Comparison of ENCODE assay signal across 20 mouse cellular contexts in genomic region chr13:109689176-109689575, GRCm38 (mm10).
DNase-seq lines count a peak whose midpoint lies in the region; ATAC-seq and TF ChIP-seq lines count a peak whose summit lies in the region.
"Had no signal": no experiment of that assay in that cellular context is flagged by ENCODE, and none has a peak within 500 bp of the region (broad histone marks: within the 10 kb centered on the region; RNA-seq: fewer than 3 reads in every experiment).

No protein-coding gene starts in this region.

- no peaks in the 10 kb centered on the region for H3K27me3 ChIP-seq in liver, embryonic 11.5 days (replicated peaks; ENCODE audit: control insufficient read depth, insufficient read depth, low read length)
- H3K27me3 ChIP-seq in liver, embryonic 15.5 days, result no peaks in the 10 kb centered on the region
- H3K27me3 ChIP-seq in thymus, adult 2 months (ENCODE audit: control insufficient read depth, insufficient read depth, low read length), result no peaks in the 10 kb centered on the region
- no peaks in the 10 kb centered on the region for H3K27me3 ChIP-seq in heart, embryonic 12.5 days (replicated peaks)
- H3K27me3 ChIP-seq: embryonic facial prominence, embryonic 15.5 days; forebrain, embryonic 15.5 days; heart, embryonic 15.5 days; hindbrain, embryonic 13.5 days had no signal

- peak overlapping the region; percentile 74 for H3K4me2 ChIP-seq in liver, embryonic 11.5 days
- H3K4me2 ChIP-seq in liver, embryonic 15.5 days, result peak overlapping the region; percentile 68
- H3K4me2 ChIP-seq in heart, embryonic 12.5 days, result no peak overlapping the region
- H3K4me2 ChIP-seq: embryonic facial prominence, embryonic 15.5 days; forebrain, embryonic 15.5 days; heart, embryonic 15.5 days; hindbrain, embryonic 13.5 days had no signal

- H3K9ac ChIP-seq in liver, embryonic 11.5 days (ENCODE audit: low read depth, low read length), result no peak overlapping the region
- H3K9ac ChIP-seq in liver, embryonic 15.5 days, result peak overlapping the region; percentile 15; the same call in 1 of the 2 replicates
- H3K9ac ChIP-seq in heart, embryonic 12.5 days, result no peak overlapping the region
- H3K9ac ChIP-seq: embryonic facial prominence, embryonic 15.5 days; forebrain, embryonic 15.5 days; heart, embryonic 15.5 days; hindbrain, embryonic 13.5 days had no signal

- TF ChIP-seq POLR2A in embryonic fibroblast, embryonic 13.5 days (IDR thresholded peaks at IDR 0.05; ENCODE audit: low read depth, low read length), result no peak
- no peak for TF ChIP-seq POLR2A in thymus, adult 2 months (IDR thresholded peaks at IDR 0.05; ENCODE audit: control insufficient read depth, extremely low read depth, insufficient read depth, low read length, poor library complexity)

- peaks cover 40% of the 10 kb centered on the region for H3K4me1 ChIP-seq in liver, embryonic 11.5 days (replicated peaks; ENCODE audit: control insufficient read depth, insufficient read depth, low read length)
- H3K4me1 ChIP-seq in embryonic fibroblast, embryonic 13.5 days (ENCODE audit: control insufficient read depth, insufficient read depth, low read length), result peaks cover 10% of the 10 kb centered on the region
- peaks cover 64% of the 10 kb centered on the region for H3K4me1 ChIP-seq in liver, embryonic 15.5 days (replicated peaks)
- H3K4me1 ChIP-seq in thymus, adult 2 months (replicated peaks; ENCODE audit: control insufficient read depth, insufficient read depth, low read length), result peaks cover 4% of the 10 kb centered on the region; the same call in 1 of the 2 replicates
- H3K4me1 ChIP-seq in heart, embryonic 12.5 days (replicated peaks), result peaks cover 31% of the 10 kb centered on the region

- H3K36me3 ChIP-seq in liver, embryonic 11.5 days (ENCODE audit: control insufficient read depth, insufficient read depth, low read length), result no peaks in the 10 kb centered on the region
- H3K36me3 ChIP-seq in liver, embryonic 15.5 days (replicated peaks), result no peaks in the 10 kb centered on the region
- H3K36me3 ChIP-seq in thymus, adult 2 months (ENCODE audit: control insufficient read depth, insufficient read depth, low read length), result no peaks in the 10 kb centered on the region
- H3K36me3 ChIP-seq in heart, embryonic 12.5 days, result no peaks in the 10 kb centered on the region
- H3K36me3 ChIP-seq: embryonic facial prominence, embryonic 15.5 days; forebrain, embryonic 15.5 days; heart, embryonic 10.5 days; heart, embryonic 15.5 days; hindbrain, embryonic 13.5 days had no signal

- no peak for ATAC-seq in liver, embryonic 11.5 days (replicated peaks; ENCODE audit: low FRiP score)
- ATAC-seq in liver, embryonic 15.5 days (ENCODE audit: insufficient read depth), result no peak
- ATAC-seq in heart, embryonic 12.5 days (ENCODE audit: insufficient number of reproducible peaks, low FRiP score), result no peak
- ATAC-seq: forebrain, embryonic 15.5 days; hindbrain, postnatal 0 days had no signal

- 0 out of 2 replicates have a peak overlapping the region, but pooled peaks have one; percentile 38 for H3K27ac ChIP-seq in liver, embryonic 11.5 days (ENCODE audit: low read depth, low read length)
- H3K27ac ChIP-seq in embryonic fibroblast, embryonic 13.5 days (ENCODE audit: insufficient read depth, low read length), result no peak overlapping the region
- H3K27ac ChIP-seq in liver, embryonic 15.5 days (replicated peaks), result peak overlapping the region; percentile 84
- H3K27ac ChIP-seq in thymus, adult 2 months (ENCODE audit: control insufficient read depth, insufficient read depth, low read length), result no peak overlapping the region
- no peak overlapping the region for H3K27ac ChIP-seq in heart, embryonic 12.5 days (ENCODE audit: poor library complexity, severe bottlenecking)
- H3K27ac ChIP-seq: embryonic facial prominence, embryonic 15.5 days; forebrain, embryonic 15.5 days; heart, embryonic 10.5 days; heart, embryonic 15.5 days; hindbrain, embryonic 13.5 days; hindbrain, postnatal 0 days had no signal

- TF ChIP-seq CTCF in embryonic fibroblast, embryonic 13.5 days (IDR thresholded peaks at IDR 0.05; ENCODE audit: borderline replicate concordance, insufficient read depth, low read length), result no peak
- no peak for TF ChIP-seq CTCF in thymus, adult 2 months (IDR thresholded peaks at IDR 0.05; ENCODE audit: borderline replicate concordance, control insufficient read depth, extremely low read depth, insufficient read depth, low read length, poor library complexity)

- WGBS in liver, embryonic 11.5 days, result 77% methylated on average over 3 of the region's 3 CpGs
- 66% methylated on average over 3 of the region's 3 CpGs for WGBS in liver, embryonic 15.5 days (ENCODE audit: insufficient replicate concordance)
- WGBS in thymus, adult 2 months, result 97% methylated on average over 3 of the region's 3 CpGs
- 89% methylated on average over 3 of the region's 3 CpGs for WGBS in heart, embryonic 12.5 days

- H3K4me3 ChIP-seq in liver, embryonic 11.5 days (ENCODE audit: low read depth, low read length), result peak overlapping the region; percentile 40
- H3K4me3 ChIP-seq in embryonic fibroblast, embryonic 13.5 days (ENCODE audit: insufficient read depth, low read length), result peak overlapping the region; percentile 23
- H3K4me3 ChIP-seq in liver, embryonic 15.5 days (replicated peaks), result peak overlapping the region; percentile 68
- no peak overlapping the region for H3K4me3 ChIP-seq in thymus, adult 2 months (ENCODE audit: control insufficient read depth, insufficient read depth, low read length)
- no peak overlapping the region for H3K4me3 ChIP-seq in heart, embryonic 12.5 days
- H3K4me3 ChIP-seq: embryonic facial prominence, embryonic 15.5 days; forebrain, embryonic 15.5 days; heart, embryonic 10.5 days; heart, embryonic 15.5 days; hindbrain, embryonic 13.5 days had no signal

- DNase-seq in liver, embryonic 11.5 days (ENCODE audit: low spot score), result no peak
- no peak for DNase-seq in liver
- DNase-seq in thymus, adult 2 months, result no peak
- DNase-seq in adrenal gland, adult 8-10 months, result no peak
- DNase-seq: adrenal gland, adult 2 months; adrenal gland, postnatal 36 days; cerebellum, adult 2 months; cerebellum, postnatal 10 days; embryo, embryonic 11 days; heart, adult 18-20 months; heart, postnatal 14 days had no signal

- H3K9me3 ChIP-seq in liver, embryonic 11.5 days (ENCODE audit: control insufficient read depth, low read length), result no peaks in the 10 kb centered on the region
- H3K9me3 ChIP-seq in liver, embryonic 15.5 days (replicated peaks), result no peaks in the 10 kb centered on the region
- no peaks in the 10 kb centered on the region for H3K9me3 ChIP-seq in heart, embryonic 12.5 days (replicated peaks)
- H3K9me3 ChIP-seq: embryonic facial prominence, embryonic 15.5 days; forebrain, embryonic 15.5 days; heart, embryonic 10.5 days; heart, embryonic 15.5 days; hindbrain, embryonic 13.5 days had no signal

Comparison
In these comparisons a context has a peak if more than half of its experiments do, and no peak if none do; other contexts are left out.
1. H3K27ac ChIP-seq: peak in liver, embryonic 11.5 days (single experiment) and liver, embryonic 15.5 days (single experiment); none in embryonic fibroblast, embryonic 13.5 days (single experiment), thymus, adult 2 months (single experiment) and heart, embryonic 12.5 days (single experiment).
2. H3K4me3 ChIP-seq: peak in liver, embryonic 11.5 days (single experiment), embryonic fibroblast, embryonic 13.5 days (single experiment) and liver, embryonic 15.5 days (single experiment); none in thymus, adult 2 months (single experiment) and heart, embryonic 12.5 days (single experiment).